Mouse (Mus musculus): Measurements from ENCODE around the gene Cacna2d1. TPM values are rescaled to one million over a fixed set of nuclear protein-coding genes. Genes with fewer than 3 reads are reported as not detected.

Cacna2d1 gene
- polyA plus RNA-seq, 1 experiment from 2014 or later, result 41.9 TPM

GRCm38 (mm10) chr5:16122110-16122509 is 187.6 kb downstream of the Cacna2d1 start:
- ATAC-seq, result no peak
- H3K4me1 ChIP-seq (replicated peaks), result peaks cover 6% of the 10 kb centered on the region; the same call in 1 of the 2 replicates

GRCm38 (mm10) chr5:16134286-16135094 is 200.0 kb downstream of the Cacna2d1 start:
- peak; percentile 90 for ATAC-seq
- H3K4me1 ChIP-seq (replicated peaks), result peaks cover 25% of the 10 kb centered on the region
- no peak overlapping the region for H3K4me2 ChIP-seq (replicated peaks)
- H3K9ac ChIP-seq (replicated peaks), result no peak overlapping the region
- H3K27me3 ChIP-seq, result 0 out of 2 replicates have a peak, but pooled peaks cover 3% of the 10 kb centered on the region
- H3K36me3 ChIP-seq, result no peaks in the 10 kb centered on the region
- H3K4me3 ChIP-seq (replicated peaks), result no peak overlapping the region
- H3K9me3 ChIP-seq, result no peaks in the 10 kb centered on the region
- H3K27ac ChIP-seq, result peak overlapping the region; percentile 35
- 37% methylated on average over 6 of the region's 6 CpGs for WGBS

More at GRCm38 (mm10) chr5:16122110-16122509, 187.6 kb downstream of the Cacna2d1 start:
- H3K9ac ChIP-seq (replicated peaks), result no peak overlapping the region
- no peak overlapping the region for H3K27ac ChIP-seq
- H3K27me3 ChIP-seq, result no peaks in the 10 kb centered on the region
- H3K36me3 ChIP-seq, result no peaks in the 10 kb centered on the region
- no peaks in the 10 kb centered on the region for H3K9me3 ChIP-seq
- H3K4me2 ChIP-seq (replicated peaks), result no peak overlapping the region
- no peak overlapping the region for H3K4me3 ChIP-seq (replicated peaks)
- WGBS, result 82% methylated on average over 6 of the region's 6 CpGs

- Histone ChIP-seq H3K27ac (peak overlapping the region; percentile 67), H3K4me3 (replicated peaks) (no peak overlapping the region), H3K36me3 (no peaks in the 10 kb centered on the region), H3K9ac (replicated peaks) (no peak overlapping the region), H3K4me2 (replicated peaks) (no peak overlapping the region), H3K27me3 (0 out of 2 replicates have a peak, but pooled peaks cover 3% of the 10 kb centered on the region), H3K4me1 (replicated peaks) (peaks cover 25% of the 10 kb centered on the region), H3K9me3 (no peaks in the 10 kb centered on the region)
- 63% methylated on average over 3 of the region's 3 CpGs for WGBS
- no peak for ATAC-seq
Observed at GRCm38 (mm10) chr5:16135986-16136385, 201.5 kb downstream of the Cacna2d1 start.

GRCm38 (mm10) chr5:16136839-16137238 is 202.3 kb downstream of the Cacna2d1 start:
- ATAC-seq, result no peak

GRCm38 (mm10) chr5:16146602-16147001 is 212.1 kb downstream of the Cacna2d1 start:
- Histone ChIP-seq H3K27me3 (no peaks in the 10 kb centered on the region), H3K36me3 (no peaks in the 10 kb centered on the region), H3K4me1 (replicated peaks) (no peaks in the 10 kb centered on the region), H3K4me3 (replicated peaks) (no peak overlapping the region), H3K9me3 (no peaks in the 10 kb centered on the region), H3K9ac (replicated peaks) (no peak overlapping the region), H3K27ac (no peak overlapping the region), H3K4me2 (replicated peaks) (no peak overlapping the region)
- WGBS, result 93% methylated on average over 1 of the region's 1 CpGs
- ATAC-seq, result no peak

More at GRCm38 (mm10) chr5:16136839-16137238, 202.3 kb downstream of the Cacna2d1 start:
- Histone ChIP-seq H3K36me3 (no peaks in the 10 kb centered on the region), H3K4me3 (replicated peaks) (no peak overlapping the region), H3K27ac (no peak overlapping the region), H3K9me3 (no peaks in the 10 kb centered on the region), H3K4me1 (replicated peaks) (peaks cover 25% of the 10 kb centered on the region), H3K4me2 (replicated peaks) (no peak overlapping the region), H3K9ac (replicated peaks) (no peak overlapping the region), H3K27me3 (0 out of 2 replicates have a peak, but pooled peaks cover 3% of the 10 kb centered on the region)
- 73% methylated on average over 2 of the region's 2 CpGs for WGBS

- H3K4me1 ChIP-seq (replicated peaks), result peaks cover 9% of the 10 kb centered on the region
- no peak for ATAC-seq
- H3K4me2 ChIP-seq (replicated peaks), result no peak overlapping the region
- no peaks in the 10 kb centered on the region for H3K36me3 ChIP-seq
- no peak overlapping the region for H3K9ac ChIP-seq (replicated peaks)
- H3K4me3 ChIP-seq (replicated peaks), result no peak overlapping the region
- no peaks in the 10 kb centered on the region for H3K27me3 ChIP-seq
- WGBS, result 81% methylated on average over 6 of the region's 6 CpGs
- H3K27ac ChIP-seq, result no peak overlapping the region
- H3K9me3 ChIP-seq, result no peaks in the 10 kb centered on the region
Observed at GRCm38 (mm10) chr5:16155375-16156284, 221.1 kb downstream of the Cacna2d1 start.

GRCm38 (mm10) chr5:16163270-16163669 is 228.8 kb downstream of the Cacna2d1 start:
- H3K4me1 ChIP-seq (replicated peaks), result peaks cover 8% of the 10 kb centered on the region; the same call in 1 of the 2 replicates
- no peaks in the 10 kb centered on the region for H3K9me3 ChIP-seq
- no peaks in the 10 kb centered on the region for H3K27me3 ChIP-seq
- no peak for ATAC-seq
- H3K9ac ChIP-seq (replicated peaks), result no peak overlapping the region
- no peak overlapping the region for H3K27ac ChIP-seq
- no peak overlapping the region for H3K4me3 ChIP-seq (replicated peaks)
- no peak overlapping the region for H3K4me2 ChIP-seq (replicated peaks)
- no peaks in the 10 kb centered on the region for H3K36me3 ChIP-seq

- Histone ChIP-seq H3K36me3 (no peaks in the 10 kb centered on the region), H3K4me2 (replicated peaks) (no peak overlapping the region), H3K27ac (peak overlapping the region; percentile 39; the same call in 1 of the 2 replicates), H3K4me1 (replicated peaks) (peaks cover 8% of the 10 kb centered on the region; the same call in 1 of the 2 replicates), H3K27me3 (no peaks in the 10 kb centered on the region), H3K4me3 (replicated peaks) (no peak overlapping the region), H3K9me3 (no peaks in the 10 kb centered on the region), H3K9ac (replicated peaks) (no peak overlapping the region)
- WGBS, result 46% methylated on average over 12 of the region's 12 CpGs
- ATAC-seq, result peak; percentile 68
Observed at GRCm38 (mm10) chr5:16166117-16166867, 231.8 kb downstream of the Cacna2d1 start.

GRCm38 (mm10) chr5:16166868-16167267 is 232.4 kb downstream of the Cacna2d1 start:
- H3K27ac ChIP-seq, result no peak overlapping the region
- WGBS, result 80% methylated on average over 1 of the region's 1 CpGs
- no peak overlapping the region for H3K9ac ChIP-seq (replicated peaks)
- no peaks in the 10 kb centered on the region for H3K9me3 ChIP-seq
- no peak overlapping the region for H3K4me2 ChIP-seq (replicated peaks)
- H3K4me1 ChIP-seq (replicated peaks), result peaks cover 8% of the 10 kb centered on the region; the same call in 1 of the 2 replicates
- ATAC-seq, result no peak
- H3K4me3 ChIP-seq (replicated peaks), result no peak overlapping the region
- no peaks in the 10 kb centered on the region for H3K27me3 ChIP-seq
- no peaks in the 10 kb centered on the region for H3K36me3 ChIP-seq

- H3K4me3 ChIP-seq (replicated peaks), result no peak overlapping the region
- no peak for ATAC-seq
- 85% methylated on average over 7 of the region's 7 CpGs for WGBS
- no peaks in the 10 kb centered on the region for H3K36me3 ChIP-seq
- H3K4me2 ChIP-seq (replicated peaks), result no peak overlapping the region
- no peaks in the 10 kb centered on the region for H3K4me1 ChIP-seq (replicated peaks)
- H3K27me3 ChIP-seq, result no peaks in the 10 kb centered on the region
- H3K9ac ChIP-seq (replicated peaks), result no peak overlapping the region
- no peak overlapping the region for H3K27ac ChIP-seq
- H3K9me3 ChIP-seq, result no peaks in the 10 kb centered on the region
Observed at GRCm38 (mm10) chr5:16181041-16181440, 246.6 kb downstream of the Cacna2d1 start.

GRCm38 (mm10) chr5:16184064-16184463 is 249.6 kb downstream of the Cacna2d1 start:
- Histone ChIP-seq H3K4me1 (replicated peaks) (no peaks in the 10 kb centered on the region), H3K9ac (replicated peaks) (no peak overlapping the region), H3K27me3 (no peaks in the 10 kb centered on the region), H3K4me3 (replicated peaks) (no peak overlapping the region), H3K27ac (peak overlapping the region; percentile 47; the same call in 1 of the 2 replicates), H3K9me3 (no peaks in the 10 kb centered on the region), H3K36me3 (no peaks in the 10 kb centered on the region), H3K4me2 (replicated peaks) (no peak overlapping the region)
- 80% methylated on average over 1 of the region's 1 CpGs for WGBS
- ATAC-seq, result no peak
